Mouse (Mus musculus) erythroblast, adult 5-6 weeks (primary cell): ENCODE measurements around the gene Ctnna2. TPM values are rescaled to one million over a fixed set of nuclear protein-coding genes. Genes with fewer than 3 reads are reported as not detected.

ENCODE experiments used
- ATAC-seq: replicated peaks from 2 replicates; pipeline ENCODE4 v1.8.0; 2016; ENCODE audit warnings: moderate number of reproducible peaks, mild to moderate bottlenecking, moderate TSS enrichment, inconsistent platforms; ENCODE audit not compliant: poor library complexity, low FRiP score, severe bottlenecking
- total RNA-seq, 2 experiments: library from RNA; stranded (forward) in 1 of 2; stranded (reverse) in 1 of 2; fragments of 150-400 nt in 1 of 2; fragments of 200-764, 138-1000 nt in 1 of 2; gene quantifications; 2 replicates each; pipeline versions ENCODE4 v1.2.3 to v1.2.4; 2015 to 2017; ENCODE audit warnings: low replicate concordance in 2 of 2

The Ctnna2 gene
- total RNA-seq, 2 experiments from 2014 or later, result not detected

DNA sequence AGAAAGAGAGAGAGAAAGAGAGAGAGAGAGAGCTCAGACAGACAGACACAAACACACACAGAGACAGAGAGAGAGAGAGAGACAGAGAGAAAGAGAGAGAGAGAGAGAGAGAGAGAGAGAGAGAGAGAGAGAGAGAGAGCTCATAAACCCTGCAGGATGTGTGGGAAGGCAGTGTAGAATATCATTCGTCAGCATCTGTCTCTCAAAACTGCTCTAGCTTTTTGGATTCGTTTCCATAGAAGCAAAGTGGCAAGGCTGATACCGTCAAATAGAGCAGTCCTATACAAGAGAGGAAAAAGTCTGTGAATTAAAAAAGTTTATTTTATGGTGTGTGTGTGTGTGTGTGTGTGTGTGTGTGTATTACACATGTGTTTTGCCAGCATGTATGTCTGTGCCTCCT, 769.6 kb downstream of the Ctnna2 start:
- ATAC-seq, result no peak

DNA sequence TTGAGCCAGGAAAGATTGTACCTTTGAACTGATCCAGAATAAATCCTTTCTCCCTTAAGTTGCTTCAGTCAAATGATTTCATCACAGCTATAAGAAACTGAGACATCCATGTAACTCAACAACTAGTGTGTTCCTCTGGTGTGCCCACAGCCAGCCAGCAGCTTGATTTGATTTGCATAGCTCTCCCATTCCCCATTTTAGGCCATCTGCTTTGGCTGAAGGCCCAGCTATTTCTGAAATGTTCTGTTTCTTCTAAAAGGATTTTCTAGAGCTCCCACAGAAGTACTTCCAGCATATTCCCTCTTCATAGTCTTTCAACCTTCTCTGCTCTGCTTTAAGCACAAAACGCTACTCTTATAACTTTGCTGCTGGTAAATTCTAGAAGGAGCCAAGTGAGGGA, 770.3 kb downstream of the Ctnna2 start:
- ATAC-seq, result no peak

DNA sequence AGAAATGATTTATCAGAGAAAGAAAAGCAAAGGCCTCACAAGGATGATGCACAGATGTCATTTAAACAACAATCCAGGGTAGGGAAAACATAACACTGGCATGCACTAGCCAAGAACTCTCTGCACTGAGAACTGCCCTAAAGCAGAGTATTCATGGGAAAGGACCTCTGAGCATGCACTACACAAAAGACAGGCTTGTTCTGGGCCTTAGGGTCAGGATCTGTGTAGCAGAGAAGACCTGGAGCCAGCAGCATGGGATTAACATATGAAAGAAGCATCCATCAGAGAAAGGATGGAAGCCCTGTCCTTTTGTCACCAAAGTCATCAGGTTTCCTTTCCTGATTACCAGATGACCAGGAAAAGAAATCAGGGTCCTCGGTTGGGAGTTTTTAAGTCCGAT, 780.1 kb downstream of the Ctnna2 start:
- ATAC-seq, result no peak

DNA sequence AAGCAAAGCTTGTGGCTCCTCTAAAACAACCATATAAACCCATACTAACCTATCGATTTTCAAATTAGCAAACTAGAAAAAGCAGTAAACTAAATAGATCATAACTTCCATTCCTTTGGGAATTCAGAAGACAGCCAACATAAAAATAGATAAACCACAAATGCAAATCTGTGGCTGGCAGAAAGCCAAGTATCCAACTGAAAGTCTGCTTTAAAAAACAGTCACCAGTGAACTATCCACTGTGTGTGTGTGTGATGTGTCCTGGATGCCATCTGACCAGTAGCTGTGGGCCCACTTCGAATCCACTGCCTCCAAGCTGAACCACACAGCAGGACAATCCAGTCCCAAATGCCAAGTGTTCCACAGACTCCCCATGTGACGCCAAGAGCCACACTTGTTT, 782.8 kb downstream of the Ctnna2 start:
- no peak for ATAC-seq

DNA sequence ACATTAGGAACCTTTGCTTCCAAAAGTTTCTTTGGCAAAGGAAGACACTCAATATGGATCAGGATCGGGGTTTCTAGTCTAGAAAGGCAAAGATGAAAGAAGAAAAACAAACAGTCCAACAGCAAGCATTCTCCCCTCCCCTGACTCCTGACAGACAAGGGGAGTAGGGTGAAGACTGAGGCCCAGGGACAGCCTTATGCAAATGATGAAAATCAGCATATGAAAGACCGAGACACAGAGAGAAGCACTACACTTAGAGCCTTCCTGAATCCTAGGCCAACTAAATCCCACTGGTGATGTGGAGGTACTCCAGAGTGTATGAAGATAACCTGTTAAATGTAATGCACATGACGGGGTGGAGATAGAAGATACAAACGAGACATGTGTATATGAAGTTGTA, 787.9 kb downstream of the Ctnna2 start:
- ATAC-seq, result no peak

DNA sequence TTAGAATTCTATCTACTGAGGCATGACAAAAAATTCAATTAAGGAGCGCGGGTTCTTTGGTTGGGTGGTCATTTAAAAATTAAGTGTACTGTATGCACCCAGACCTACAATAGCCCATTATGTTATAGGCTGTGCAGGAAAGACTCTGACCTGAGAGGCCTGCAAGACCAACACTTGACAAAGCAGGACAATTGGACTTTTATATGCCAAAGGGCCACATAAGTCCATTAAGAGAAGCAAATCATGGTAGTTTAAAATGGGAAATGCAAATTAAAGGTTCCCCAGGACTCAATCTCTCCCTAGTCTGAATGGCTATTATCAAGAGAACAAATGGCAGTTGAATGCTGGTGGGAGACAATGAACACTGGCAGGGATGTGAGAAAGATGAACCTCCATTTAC, 790.9 kb downstream of the Ctnna2 start:
- no peak for ATAC-seq

DNA sequence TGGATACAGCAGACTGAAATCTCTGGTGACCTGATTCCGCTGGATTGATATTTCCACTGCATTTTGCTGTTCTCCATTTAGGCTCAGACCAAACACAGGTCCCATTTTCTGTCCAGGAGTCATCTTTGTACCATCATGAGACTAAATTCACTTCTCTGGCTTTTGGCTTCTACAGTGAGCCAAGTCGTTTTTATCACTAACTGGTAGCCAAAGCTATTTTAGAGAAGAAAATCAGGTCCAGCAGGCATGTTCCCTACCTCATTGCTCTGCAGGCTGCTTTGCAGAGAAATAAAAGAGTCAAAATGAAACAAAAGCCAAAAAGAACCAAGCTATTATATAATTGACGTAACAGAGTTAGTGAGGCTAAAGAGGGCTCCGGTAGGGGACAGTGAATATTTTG, 793.7 kb downstream of the Ctnna2 start:
- ATAC-seq, result no peak

DNA sequence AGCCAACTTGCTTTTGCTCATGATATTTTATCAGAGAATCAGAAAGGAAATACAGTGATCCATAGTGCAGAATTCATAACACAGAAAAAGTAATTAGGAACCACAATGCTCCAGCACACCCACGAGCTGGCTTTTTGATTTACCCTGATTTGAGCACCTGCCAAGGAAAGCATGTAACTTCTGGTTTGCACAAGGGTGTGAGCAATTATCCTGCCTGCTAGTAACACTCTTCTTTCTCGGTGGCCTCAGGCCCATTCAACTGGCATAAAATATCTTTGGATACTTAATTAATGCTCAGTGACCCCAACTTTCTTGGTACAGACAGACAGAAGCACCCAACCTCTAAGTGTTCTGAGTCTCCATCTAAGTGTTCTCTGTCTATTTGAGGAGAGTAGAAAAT, 794.6 kb downstream of the Ctnna2 start:
- ATAC-seq, result no peak

DNA sequence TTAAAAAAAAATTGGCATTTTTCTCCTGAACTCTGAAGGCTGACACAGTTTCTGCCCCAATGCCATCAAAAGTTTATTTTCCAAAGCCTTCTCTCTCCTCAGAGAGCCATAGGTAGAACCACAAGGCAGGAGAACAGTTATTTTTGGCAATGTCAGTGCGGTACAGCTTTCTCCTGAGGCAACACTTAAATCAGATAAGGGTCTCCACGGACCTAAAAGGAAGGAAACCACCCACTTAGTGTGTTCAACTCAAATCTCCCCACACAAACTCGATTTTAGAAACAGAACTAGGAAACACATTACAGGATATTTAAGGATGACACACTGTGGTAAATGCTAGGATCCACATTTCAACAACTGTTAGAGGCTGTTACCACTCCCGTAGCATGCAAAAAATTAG, 803.7 kb downstream of the Ctnna2 start:
- no peak for ATAC-seq

DNA sequence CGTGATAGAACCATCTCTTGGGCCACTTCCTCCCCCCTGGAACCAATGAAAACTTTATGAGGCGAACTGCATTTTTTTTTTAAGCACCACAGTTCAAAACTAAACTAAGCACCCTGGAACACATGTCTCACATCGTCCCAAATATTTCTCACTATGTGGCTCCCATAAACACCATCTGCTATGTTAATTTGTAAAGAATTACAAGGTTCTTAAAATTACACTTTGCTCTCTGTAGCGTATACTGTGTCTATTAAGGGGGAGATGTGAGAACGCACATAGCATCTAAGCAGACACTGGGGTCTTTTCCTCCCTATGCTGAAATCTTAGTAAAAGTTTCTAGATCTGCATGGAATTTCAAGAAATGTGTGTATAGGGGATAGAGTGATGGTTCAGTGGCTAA, 822.5 kb downstream of the Ctnna2 start:
- ATAC-seq, result no peak

DNA sequence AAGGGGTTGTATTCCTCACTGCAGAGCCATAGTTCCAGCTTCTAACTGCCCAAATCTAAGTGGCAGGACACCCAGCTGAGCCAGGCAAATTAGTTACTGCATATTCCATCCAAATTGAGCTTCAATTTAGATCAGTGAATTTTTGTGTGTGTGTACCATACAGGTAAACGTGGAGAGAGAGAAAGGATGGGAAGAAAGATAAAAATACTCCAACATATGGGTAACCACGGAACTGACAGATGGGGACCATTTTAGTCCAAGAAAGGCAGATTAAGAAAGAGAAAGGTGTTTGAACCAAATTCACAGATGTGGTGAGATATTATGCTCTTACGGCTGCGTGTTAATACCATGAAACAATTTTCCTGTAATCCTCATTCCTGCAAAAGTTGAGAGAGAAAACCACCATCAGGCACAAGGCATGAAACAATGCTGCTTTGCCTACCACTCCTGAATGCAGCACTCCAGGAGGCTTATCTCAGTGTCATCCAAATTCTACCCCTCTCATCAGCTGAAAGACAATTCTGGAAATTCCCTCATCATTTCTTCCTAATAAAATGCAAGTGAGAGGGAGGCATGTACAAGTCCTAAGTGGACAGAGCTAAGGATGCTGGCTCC, 840.1 kb downstream of the Ctnna2 start:
- ATAC-seq, result no peak

DNA sequence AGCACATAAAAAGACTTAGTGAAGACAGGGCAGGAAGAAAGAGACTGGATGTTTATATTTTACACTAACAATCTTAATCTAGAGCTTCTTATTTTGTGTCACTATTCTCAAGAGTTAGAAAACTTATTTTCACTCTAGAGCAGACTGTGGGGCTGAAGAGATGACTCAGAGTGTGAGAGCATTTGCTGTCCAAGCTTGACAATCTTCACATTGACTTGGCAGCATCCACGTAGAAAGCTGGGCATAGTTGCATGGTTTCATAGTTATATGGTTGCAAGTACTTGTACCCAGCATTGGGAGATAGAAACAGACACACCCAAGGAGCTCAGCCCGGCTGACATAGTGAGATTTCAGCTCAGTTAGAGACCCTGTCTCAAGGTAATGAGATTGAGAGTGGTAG, 858.6 kb downstream of the Ctnna2 start:
- no peak for ATAC-seq

DNA sequence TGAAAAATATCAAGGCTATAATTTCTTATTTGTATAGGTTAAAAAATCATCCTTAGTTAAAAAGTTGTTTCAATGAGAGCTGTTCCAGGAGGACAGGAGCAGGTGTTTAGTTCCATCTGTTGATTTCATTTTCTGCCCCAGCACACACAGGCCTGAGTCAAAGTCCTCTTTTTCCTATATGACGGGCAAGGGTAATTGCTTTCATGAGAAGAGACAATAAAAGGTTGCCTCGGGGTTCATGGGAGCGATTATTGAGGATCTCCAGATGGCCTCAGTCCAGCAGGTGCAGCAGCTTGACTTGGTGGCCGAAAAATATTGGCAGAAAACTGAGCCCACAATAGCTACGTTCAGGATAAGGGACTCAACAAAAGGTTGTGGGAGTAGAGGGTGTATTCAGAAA, 859.0 kb downstream of the Ctnna2 start:
- ATAC-seq, result no peak

DNA sequence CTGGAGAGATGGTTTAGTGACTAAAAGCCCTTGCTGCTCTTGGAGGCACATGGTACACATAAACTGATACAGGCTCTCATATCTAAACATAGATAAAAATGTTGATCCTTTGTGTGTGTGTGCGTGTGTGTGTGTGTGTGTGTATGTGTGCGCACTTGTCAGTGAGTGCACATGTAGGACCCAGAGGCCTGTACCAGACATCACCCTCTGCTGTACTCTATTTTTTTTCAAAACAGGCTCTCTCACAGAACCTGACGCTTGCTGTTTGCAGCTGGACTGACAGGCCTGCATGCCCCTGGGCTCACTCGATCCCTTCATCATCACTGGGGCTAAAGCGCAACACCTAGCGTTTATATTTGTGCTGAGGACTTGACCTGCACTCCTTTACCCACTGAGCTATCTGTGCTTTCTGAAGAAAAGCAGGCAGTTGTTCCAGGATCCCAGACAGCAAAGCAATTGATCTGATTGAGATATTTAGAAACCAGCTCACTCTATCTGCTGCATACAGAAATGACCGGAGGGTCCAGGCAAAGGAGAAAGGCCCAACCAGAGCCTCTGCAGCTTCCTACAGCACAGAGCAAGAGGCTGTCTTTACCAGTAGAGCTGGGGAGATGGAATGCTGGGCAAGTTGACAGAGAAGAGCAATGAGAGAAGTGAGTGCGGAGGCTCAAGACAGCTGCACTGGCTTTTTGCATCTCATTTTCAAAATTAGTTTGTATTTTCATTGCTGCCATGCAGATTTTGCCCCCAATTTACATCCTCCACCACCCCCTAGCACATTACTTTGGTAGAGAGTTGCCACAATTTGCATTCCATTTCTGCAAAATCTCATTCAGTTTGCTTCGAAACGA, 870.2 kb downstream of the Ctnna2 start:
- no peak for ATAC-seq

DNA sequence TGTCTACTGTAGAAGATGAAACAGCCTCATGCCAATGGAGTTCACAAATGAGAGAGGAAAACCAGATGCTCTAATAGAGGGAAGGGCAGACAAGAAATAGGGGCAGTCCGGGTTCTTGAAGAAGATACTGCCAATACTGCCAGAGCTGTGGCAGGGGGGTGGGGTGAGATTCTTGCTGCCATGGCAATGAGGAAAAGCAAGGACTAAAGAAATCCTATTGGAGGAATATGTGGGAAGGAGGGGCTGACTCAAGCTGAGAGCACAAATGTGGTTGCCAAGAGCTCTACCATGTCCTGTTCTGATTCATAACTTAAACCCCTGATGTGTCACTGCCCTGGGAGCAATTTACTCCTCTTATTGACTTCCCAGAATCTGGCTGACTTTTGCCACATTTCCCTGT, 878.5 kb downstream of the Ctnna2 start:
- ATAC-seq, result no peak

DNA sequence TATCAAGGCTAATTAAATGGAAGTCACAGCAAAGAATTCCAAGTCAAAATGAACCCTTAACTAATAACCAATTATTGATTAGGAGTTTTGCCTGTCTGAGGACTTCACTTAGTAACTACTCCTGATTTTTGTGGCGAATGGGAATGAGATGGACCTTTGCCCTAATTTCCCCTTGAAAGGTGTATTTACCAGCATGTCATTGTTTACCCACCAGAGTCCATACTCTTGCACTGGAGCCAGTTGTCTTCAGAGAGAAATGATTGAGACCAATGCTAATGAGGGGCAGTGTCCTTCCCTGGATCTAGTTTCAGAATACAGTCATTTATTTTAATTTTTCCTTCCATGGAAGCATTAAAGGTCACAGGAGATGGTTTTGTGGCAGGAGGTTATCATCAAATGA, 881.0 kb downstream of the Ctnna2 start:
- no peak for ATAC-seq

DNA sequence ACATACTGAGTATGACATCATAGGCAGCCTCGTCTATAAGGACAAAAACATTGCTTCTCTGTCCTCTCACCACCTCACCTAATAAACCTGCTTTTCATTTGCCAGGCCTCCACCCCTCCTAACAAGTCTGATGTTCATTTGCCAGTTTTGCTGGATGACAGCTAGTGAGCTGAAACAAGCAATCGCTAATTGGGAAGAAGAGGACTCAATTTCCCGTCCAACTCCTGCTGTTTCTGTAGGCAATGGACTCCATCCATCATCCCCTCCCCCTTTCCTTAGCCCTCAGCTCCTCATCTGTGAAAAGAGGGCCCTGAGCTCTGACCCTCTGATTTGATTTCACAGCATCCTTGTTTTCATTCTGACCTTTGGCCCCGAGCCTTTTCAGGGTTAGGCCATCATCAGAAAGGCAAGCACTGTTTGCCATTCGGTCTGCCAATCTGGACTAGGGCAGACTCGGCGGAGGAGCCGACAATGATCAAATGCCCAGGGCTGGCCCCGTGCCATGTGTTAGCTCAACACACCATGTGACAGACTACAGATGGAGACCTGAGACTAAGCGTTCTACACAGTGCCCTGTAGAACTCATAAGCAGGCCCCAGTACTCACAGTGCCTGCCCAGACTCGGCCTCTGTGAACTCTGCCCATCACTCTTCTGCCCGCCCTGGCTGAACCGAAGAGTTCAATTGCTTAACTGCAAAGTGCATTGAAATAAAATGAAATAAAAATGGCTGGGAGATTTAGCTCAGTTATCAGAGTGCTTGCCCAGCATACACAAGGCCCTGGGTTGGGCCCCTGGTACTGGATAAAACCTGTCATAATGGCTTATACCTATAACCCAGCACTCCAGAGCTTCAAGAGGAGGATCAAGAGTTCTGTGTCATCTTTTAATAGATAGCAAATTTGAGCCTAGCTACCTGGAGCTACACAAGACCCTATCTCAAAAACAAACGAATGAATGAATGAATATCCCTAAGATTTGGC, 903.8 kb downstream of the Ctnna2 start:
- ATAC-seq, result no peak

DNA sequence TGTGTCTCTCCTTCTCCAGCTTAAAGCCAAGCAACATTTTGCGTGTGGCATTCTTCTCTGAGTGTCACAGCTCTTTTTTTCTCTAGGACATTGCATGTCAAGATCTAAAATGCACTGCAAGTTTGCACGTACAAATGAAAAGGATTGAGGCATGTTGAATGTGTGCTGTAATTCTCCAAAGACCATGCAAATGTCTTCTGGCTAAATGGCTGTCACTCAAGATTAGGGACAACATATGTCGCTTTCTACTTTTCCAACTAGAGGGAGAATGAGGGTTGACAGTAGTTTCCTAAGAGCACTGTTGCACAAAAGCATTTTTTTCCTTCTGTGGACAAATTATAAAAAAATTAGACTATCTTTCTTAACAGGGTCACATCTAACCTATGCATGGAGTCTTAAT, 909.9 kb downstream of the Ctnna2 start:
- ATAC-seq, result no peak

DNA sequence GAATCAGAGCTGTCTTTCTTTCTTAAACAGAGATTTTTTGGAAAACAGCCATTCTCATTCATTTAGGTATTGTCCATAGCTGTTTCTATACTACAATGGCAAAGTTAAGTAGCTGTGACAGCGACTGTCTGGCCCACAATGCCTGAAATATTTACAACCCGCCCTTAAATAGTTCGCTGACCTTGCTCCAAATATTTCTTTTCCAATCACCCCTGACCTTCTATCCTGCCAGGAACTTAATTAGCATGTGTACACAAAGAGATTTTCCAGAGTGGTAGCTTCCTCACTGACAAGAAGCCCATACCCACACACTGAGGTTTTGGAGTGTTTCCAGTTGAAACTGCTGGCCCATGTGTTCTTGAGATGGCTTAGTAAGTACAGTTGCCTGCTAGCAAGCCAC, 928.8 kb downstream of the Ctnna2 start:
- ATAC-seq, result no peak

DNA sequence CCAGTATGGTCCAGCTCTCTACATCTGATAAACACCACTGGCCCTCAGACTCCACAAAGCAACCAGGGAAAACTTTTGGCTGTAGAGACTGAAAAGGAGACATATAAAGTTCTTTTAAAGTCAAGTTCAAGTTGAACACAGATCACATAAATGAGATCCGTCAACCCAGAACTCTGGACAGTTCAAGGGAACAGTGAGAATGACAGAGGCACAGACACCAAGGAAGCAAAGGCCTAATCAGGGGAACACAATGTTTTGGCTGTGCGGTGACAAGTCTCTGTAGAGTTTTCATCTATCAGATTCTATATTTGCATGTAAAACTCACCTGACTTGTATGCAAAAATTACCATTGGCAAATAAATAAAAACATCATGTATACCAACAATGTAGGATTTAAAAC, 929.3 kb downstream of the Ctnna2 start:
- no peak for ATAC-seq

DNA sequence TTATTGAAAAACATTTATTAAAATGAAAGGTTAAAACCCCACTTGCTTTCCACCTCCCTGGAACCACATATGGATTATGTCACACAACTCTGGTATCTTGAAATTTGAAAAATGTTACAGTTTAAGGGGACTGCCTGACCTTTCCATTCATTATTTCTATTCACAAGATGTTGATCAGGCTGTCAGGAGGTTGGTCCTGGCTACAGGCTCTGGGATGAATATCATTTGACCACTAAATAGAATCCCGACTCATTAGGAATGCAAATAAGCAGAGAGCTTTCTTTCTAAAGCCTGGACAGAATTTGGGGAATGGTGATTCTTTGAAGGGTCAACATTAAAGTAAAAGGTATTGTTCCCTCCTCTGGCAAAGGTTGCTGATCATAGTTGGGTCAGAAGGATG, 931.9 kb downstream of the Ctnna2 start:
- no peak for ATAC-seq
